Mouse (Mus musculus): ENCODE measurements around the gene Ost4. TPM values are rescaled to one million over a fixed set of nuclear protein-coding genes. Genes with fewer than 3 reads are reported as not detected.

Ost4 gene
- polyA plus RNA-seq, 1 experiment = 180 TPM

DNA sequence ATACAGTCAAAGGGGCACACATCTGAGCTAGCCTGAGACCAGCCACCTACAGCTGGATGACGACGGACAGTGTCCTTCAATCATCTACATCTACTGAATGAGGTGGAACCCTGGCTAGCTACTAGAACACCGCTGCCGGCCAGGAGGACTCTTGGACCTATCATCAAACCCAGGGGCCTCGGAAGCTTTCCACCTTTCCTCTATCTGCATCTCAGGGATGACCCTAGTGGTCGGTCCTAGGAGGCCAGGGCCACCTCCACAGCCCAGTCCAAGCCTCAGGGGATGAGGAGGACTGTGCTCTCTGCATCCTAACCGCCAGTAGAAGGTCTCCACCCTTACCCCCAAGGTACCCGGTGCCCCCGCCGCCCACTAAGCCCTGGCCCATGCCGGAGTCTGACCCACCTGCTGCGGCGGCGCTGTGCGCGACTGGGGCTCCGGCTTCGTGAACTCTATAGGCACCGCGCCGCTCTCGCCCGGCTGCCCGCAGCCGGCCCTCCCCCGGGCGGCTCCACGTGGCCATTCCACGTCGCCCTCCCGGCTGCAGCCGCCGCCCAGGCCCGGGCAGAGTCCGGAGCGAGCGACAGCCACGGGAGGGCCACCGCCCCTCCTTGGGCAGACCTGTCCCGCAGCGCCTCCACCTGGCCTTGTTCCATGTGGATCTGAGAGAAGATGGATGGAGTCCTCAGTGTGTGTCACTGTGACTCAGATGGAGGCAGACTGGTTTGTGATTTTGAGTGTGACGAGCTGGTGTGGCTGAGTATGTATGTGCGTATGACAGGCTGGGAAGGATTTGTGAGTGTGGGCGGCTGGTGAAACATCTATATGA, 37.6 kb upstream of the Ost4 start, which contains the start of gene Cgref1:
TSS of gene Cgref1 (minus strand) at position 636 of the 826 bp plus-strand sequence.
- peaks cover 30% of the 10 kb centered on the region for H3K4me1 ChIP-seq
- H3K27me3 ChIP-seq (replicated peaks) = peaks cover 36% of the 10 kb centered on the region
- H3K4me3 ChIP-seq (replicated peaks) = peak within 1 kb of the TSS; percentile 87
- no peaks in the 10 kb centered on the region for H3K36me3 ChIP-seq (replicated peaks; ENCODE audit: low read length)
- no peaks in the 10 kb centered on the region for H3K9me3 ChIP-seq
- TF ChIP-seq FLI1 (IDR thresholded peaks at IDR 0.05; ENCODE audit: low read length) (no peak), GATA1 (IDR thresholded peaks at IDR 0.05; ENCODE audit: borderline replicate concordance, low read length) (no peak)

DNA sequence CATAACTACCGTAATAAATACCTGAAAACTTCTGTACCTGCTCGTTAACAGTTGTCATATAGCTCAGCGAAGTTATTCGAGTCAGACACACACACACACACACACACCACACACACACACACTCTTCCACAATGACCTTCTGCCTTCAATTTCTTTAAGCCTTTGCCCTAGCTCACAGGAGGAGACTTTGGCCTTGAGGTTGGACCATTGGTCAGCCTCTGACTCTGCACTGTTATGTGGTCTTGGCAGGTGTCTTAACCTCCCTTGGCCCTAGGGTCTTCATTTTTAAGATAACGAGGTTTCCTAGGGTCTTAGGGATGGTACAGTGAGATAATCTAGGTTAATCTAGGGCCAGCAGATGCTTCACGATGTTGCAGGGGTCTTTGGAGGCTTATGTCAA, 36.8 kb upstream of the Ost4 start:
- no peak overlapping the region for H3K4me3 ChIP-seq (replicated peaks)
- no peaks in the 10 kb centered on the region for H3K9me3 ChIP-seq
- peaks cover 36% of the 10 kb centered on the region for H3K27me3 ChIP-seq (replicated peaks)
- H3K36me3 ChIP-seq (replicated peaks; ENCODE audit: low read length) = no peaks in the 10 kb centered on the region
- peaks cover 22% of the 10 kb centered on the region for H3K4me1 ChIP-seq
- TF ChIP-seq FLI1 (IDR thresholded peaks at IDR 0.05; ENCODE audit: low read length) = no peak
- no peak for TF ChIP-seq GATA1 (IDR thresholded peaks at IDR 0.05; ENCODE audit: borderline replicate concordance, low read length)

DNA sequence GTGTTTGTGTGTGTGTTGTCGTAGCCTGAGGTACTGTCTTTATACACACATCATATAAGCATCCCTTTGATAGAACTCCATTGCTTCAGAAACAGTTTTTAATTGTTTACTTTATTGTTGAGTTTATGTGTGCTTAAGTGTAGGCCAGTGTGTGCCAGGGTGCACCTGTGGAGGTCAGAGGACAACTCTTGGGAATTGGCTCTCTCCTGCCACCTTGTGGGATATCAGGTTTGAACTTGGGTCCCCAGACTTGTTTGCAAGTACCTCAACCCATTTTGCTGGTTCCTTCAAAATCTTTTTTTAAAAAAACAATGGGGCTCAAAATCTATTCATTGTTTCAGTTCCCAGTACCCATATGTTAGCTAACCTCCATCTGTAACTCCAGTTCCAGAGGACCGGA, 35.4 kb upstream of the Ost4 start:
- peaks cover 40% of the 10 kb centered on the region for H3K27me3 ChIP-seq (replicated peaks)
- H3K9me3 ChIP-seq = no peaks in the 10 kb centered on the region
- H3K4me3 ChIP-seq (replicated peaks) = no peak overlapping the region
- H3K4me1 ChIP-seq = peaks cover 14% of the 10 kb centered on the region
- TF ChIP-seq GATA1 (IDR thresholded peaks at IDR 0.05; ENCODE audit: borderline replicate concordance, low read length) = no peak
- TF ChIP-seq FLI1 (IDR thresholded peaks at IDR 0.05; ENCODE audit: low read length) = no peak
- no peaks in the 10 kb centered on the region for H3K36me3 ChIP-seq (replicated peaks; ENCODE audit: low read length)

DNA sequence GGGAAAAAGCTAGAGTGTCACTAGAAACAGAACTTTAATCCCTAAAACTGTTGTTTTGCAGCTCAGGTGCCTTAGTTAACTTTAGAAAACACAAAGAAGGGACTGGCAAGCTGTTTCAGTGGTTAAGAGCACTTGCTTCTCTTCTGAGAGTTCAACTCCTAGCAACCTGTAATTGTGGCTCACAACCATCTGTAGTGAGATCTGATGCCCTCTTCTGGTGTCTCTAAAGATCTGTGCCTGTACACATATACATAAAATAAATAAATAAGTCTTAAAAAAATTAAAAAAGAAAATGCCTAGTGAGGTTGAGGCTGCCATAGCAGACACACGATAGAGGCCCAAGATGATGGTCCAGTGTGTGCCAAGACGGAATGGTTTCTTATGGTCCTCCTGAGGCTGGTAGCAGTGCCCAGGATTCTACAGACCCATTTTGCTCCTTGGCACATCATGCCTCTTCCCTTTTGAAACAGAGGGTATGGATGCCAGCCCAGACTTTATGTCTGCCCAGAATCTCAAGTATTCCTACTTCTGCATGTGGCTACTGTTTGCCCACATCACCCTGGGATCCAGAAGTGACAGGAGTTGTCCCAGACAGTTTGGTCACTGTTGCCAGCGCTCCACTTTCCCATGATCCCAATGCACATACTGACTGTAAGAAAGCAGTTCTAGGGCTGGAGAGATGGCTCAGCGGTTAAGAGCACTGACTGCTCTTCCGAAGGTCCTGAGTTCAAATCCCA, 27.3 kb upstream of the Ost4 start:
- Histone ChIP-seq H3K4me1 (peaks cover 9% of the 10 kb centered on the region; the same call in 1 of the 2 replicates), H3K4me3 (replicated peaks) (no peak overlapping the region), H3K27me3 (replicated peaks) (peaks cover 12% of the 10 kb centered on the region), H3K36me3 (replicated peaks; ENCODE audit: low read length) (peaks cover 16% of the 10 kb centered on the region), H3K9me3 (no peaks in the 10 kb centered on the region)
- TF ChIP-seq FLI1 (IDR thresholded peaks at IDR 0.05; ENCODE audit: low read length) = no peak
- no peak for TF ChIP-seq GATA1 (IDR thresholded peaks at IDR 0.05; ENCODE audit: borderline replicate concordance, low read length)

DNA sequence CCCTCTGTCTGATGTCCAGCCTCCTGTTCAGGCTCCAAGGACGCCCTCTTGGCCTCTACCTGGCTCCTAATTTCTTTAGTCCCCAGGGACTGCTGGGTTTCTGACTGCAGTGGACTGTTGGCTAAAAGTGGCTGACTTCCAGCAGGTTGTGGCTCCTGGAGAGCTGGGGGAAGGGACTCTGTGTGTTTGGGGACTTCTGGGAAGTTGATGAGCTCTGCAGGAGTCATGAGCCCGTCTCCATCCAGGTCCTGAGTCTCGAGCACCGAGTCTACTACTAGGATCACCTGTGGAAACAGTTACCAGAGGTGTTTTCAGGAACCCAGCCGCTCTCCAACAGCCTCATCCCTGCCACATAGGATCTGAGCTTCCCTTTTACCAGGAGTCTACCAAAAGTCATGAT, 26.1 kb upstream of the Ost4 start:
- TF ChIP-seq FLI1 (IDR thresholded peaks at IDR 0.05; ENCODE audit: low read length) = no peak
- TF ChIP-seq GATA1 (IDR thresholded peaks at IDR 0.05; ENCODE audit: borderline replicate concordance, low read length) = no peak
- Histone ChIP-seq H3K4me3 (replicated peaks) (no peak overlapping the region), H3K36me3 (replicated peaks; ENCODE audit: low read length) (peaks cover 24% of the 10 kb centered on the region), H3K4me1 (peaks cover 9% of the 10 kb centered on the region; the same call in 1 of the 2 replicates), H3K9me3 (no peaks in the 10 kb centered on the region), H3K27me3 (replicated peaks) (peaks cover 12% of the 10 kb centered on the region)

DNA sequence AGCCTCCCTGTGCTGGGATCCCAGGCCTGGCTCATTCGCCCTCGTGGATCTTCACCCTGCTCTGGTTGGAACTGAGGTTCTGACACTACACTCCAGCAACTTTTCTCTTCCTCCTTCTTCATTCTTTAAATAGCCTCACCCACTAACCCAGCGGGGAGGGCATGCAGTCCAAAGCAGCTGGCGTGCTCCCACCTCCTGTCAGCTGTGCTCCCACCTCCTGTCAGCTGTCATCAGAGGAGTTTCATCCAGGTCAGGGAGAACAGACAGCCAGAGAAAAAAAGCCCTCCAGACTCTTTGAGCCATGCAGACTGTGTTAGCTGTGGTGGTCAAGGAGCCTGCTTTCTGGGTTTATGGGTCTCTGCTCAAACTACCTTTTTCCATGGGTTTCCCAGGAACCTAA, 23.8 kb upstream of the Ost4 start:
- Histone ChIP-seq H3K4me3 (replicated peaks) (no peak overlapping the region), H3K4me1 (peaks cover 30% of the 10 kb centered on the region)
- TF ChIP-seq FLI1 (IDR thresholded peaks at IDR 0.05; ENCODE audit: low read length) = no peak
- TF ChIP-seq GATA1 (IDR thresholded peaks at IDR 0.05; ENCODE audit: borderline replicate concordance, low read length) = no peak

DNA sequence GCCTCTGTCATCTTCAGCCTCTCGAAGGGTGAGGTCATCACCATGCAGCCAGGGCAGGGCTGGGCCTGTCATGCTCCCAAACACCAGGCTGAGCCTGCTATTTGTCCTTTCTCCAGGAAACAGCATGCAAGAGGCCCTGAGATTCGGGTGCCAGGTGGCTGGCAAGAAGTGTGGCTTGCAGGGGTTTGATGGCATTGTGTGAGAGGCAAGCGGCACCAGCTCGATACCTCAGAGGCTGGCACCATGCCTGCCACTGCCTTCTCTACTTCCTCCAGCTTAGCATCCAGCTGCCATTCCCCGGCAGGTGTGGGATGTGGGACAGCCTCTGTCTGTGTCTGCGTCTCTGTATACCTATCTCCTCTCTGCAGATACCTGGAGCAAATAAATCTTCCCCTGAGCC, 23.3 kb upstream of the Ost4 start:
- H3K36me3 ChIP-seq (replicated peaks; ENCODE audit: low read length) = peaks cover 48% of the 10 kb centered on the region
- H3K27me3 ChIP-seq (replicated peaks) = peaks cover 7% of the 10 kb centered on the region
- H3K4me1 ChIP-seq = peaks cover 33% of the 10 kb centered on the region
- H3K4me3 ChIP-seq (replicated peaks) = no peak overlapping the region
- TF ChIP-seq GATA1 (IDR thresholded peaks at IDR 0.05; ENCODE audit: borderline replicate concordance, low read length) (no peak), FLI1 (IDR thresholded peaks at IDR 0.05; ENCODE audit: low read length) (no peak)
- no peaks in the 10 kb centered on the region for H3K9me3 ChIP-seq

More for the DNA sequence above, 23.8 kb upstream of the Ost4 start:
- peaks cover 7% of the 10 kb centered on the region for H3K27me3 ChIP-seq (replicated peaks)
- H3K9me3 ChIP-seq = no peaks in the 10 kb centered on the region
- peaks cover 42% of the 10 kb centered on the region for H3K36me3 ChIP-seq (replicated peaks; ENCODE audit: low read length)

DNA sequence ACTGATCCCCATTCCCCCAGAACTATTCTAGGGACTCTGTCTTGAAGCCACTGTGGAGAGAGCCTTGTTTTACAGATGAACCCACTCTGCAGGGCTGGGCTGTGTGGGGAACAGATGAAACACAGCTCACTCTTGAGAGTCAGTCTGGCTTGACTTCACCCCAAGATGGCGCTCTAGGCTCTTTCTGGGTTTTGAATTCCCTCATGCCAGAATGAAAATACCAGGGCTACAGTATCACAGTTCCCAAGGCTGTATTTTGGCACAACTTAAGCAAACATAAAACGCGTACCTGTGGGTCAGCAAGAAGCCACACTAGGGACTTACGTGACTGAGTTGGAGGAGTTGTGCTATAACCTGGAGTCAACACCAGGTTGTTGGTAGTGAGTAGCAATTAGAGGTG, 22.5 kb upstream of the Ost4 start:
- H3K4me1 ChIP-seq = peaks cover 36% of the 10 kb centered on the region
- H3K9me3 ChIP-seq = no peaks in the 10 kb centered on the region
- H3K27me3 ChIP-seq (replicated peaks) = peaks cover 5% of the 10 kb centered on the region
- peaks cover 55% of the 10 kb centered on the region for H3K36me3 ChIP-seq (replicated peaks; ENCODE audit: low read length)
- TF ChIP-seq GATA1 (IDR thresholded peaks at IDR 0.05; ENCODE audit: borderline replicate concordance, low read length) (no peak), FLI1 (IDR thresholded peaks at IDR 0.05; ENCODE audit: low read length) (no peak)
- no peak overlapping the region for H3K4me3 ChIP-seq (replicated peaks)

DNA sequence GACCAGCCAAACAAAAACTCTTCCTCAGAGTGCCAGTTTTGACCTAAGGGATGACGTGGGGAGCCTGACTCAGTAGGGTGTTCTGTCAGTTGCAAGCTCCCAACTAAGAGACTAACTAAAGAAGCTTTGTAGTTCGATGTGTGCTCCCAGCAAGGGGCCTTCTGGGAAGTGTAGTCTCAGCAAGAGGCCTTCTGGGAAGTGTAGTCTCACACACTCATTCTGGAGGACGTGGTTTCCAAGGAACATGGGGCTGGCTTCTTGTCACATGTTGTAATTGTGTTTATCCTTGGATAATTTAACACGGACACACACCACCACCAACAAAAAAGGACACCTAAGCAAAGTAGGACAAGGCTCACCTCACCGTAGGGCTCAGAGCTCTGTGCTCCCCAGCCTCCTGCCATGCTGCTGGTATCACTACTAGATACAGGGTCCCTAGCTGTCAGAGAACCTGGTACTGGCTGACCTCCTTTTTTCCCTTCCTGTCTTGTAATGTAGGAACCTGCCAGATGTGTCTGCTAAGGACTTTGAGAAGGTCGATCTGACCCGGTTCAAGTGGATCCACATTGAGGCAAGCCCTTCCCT, 20.4 kb upstream of the Ost4 start:
- H3K27me3 ChIP-seq (replicated peaks) = no peaks in the 10 kb centered on the region

More for the DNA sequence above, 20.4 kb upstream of the Ost4 start:
- H3K4me3 ChIP-seq (replicated peaks) = no peak overlapping the region
- peaks cover 72% of the 10 kb centered on the region for H3K36me3 ChIP-seq (replicated peaks; ENCODE audit: low read length)
- no peaks in the 10 kb centered on the region for H3K9me3 ChIP-seq
- peaks cover 56% of the 10 kb centered on the region for H3K4me1 ChIP-seq
- TF ChIP-seq FLI1 (IDR thresholded peaks at IDR 0.05; ENCODE audit: low read length) (no peak), GATA1 (IDR thresholded peaks at IDR 0.05; ENCODE audit: borderline replicate concordance, low read length) (no peak)

Measured in megakaryocyte, embryonic 14.5 days (primary cell).